Mouse (Mus musculus) lung, embryonic 16.5 days (tissue): ENCODE measurements around the gene Apof. TPM values are rescaled to one million over a fixed set of nuclear protein-coding genes. Genes with fewer than 3 reads are reported as not detected.
"Not testable (repeated sequence)": the region's sequence is repeated elsewhere in the genome, so short reads cannot be mapped to it uniquely, and the experiment has no call there.

Source experiments
- ATAC-seq: fragments of 200-750 bp; cut with Nextera tagmentation; 2 replicates; pipeline ENCODE4 v1.8.0; 2017; ENCODE audit warnings: low read depth, mild to moderate bottlenecking, moderate library complexity
- H3K27ac ChIP-seq: fragments of 300-500 bp; sonication (generic); 2 replicates; pipeline ENCODE4 v1.5.1; 2014; ENCODE audit warnings: mild to moderate bottlenecking, control low read depth, low read length
- H3K27me3 ChIP-seq: fragments of 300-500 bp; sonication (generic); 2 replicates; pipeline ENCODE4 v1.6.1; 2014; ENCODE audit warnings: low read depth, low read length, mixed read lengths; ENCODE audit not compliant: control insufficient read depth, insufficient read depth
- H3K36me3 ChIP-seq: fragments of 300-500 bp; sonication (generic); 2 replicates; pipeline ENCODE4 v1.6.1; 2014; ENCODE audit warnings: low read length; ENCODE audit not compliant: control insufficient read depth, insufficient read depth
- H3K4me1 ChIP-seq: fragments of 300-500 bp; sonication (generic); replicated peaks from 2 replicates; pipeline ENCODE4 v1.6.1; 2014; ENCODE audit warnings: low read length, mixed read lengths; ENCODE audit not compliant: control insufficient read depth, insufficient read depth
- H3K4me2 ChIP-seq: fragments of 300-500 bp; sonication (generic); 2 replicates; pipeline ENCODE4 v1.6.1; 2014; ENCODE audit warnings: low read depth, low read length, control low read depth
- H3K4me3 ChIP-seq: fragments of 300-500 bp; sonication (generic); 2 replicates; pipeline ENCODE4 v1.5.1; 2014; ENCODE audit warnings: mild to moderate bottlenecking, low read length, control low read depth
- H3K9ac ChIP-seq: fragments of 300-500 bp; sonication (generic); 2 replicates; pipeline ENCODE4 v1.6.1; 2014; ENCODE audit warnings: low read length, control low read depth
- H3K9me3 ChIP-seq: fragments of 300-500 bp; sonication (generic); 2 replicates; pipeline ENCODE4 v1.6.1; 2016; ENCODE audit warnings: low read length; ENCODE audit not compliant: control insufficient read depth
- WGBS: fragments of 180-500 bp; shearing (Covaris S2); extraction: QIAGEN DNeasy Blood & Tissue Kit; methylation state at CpG from one replicate; pipeline ENCODE4 v1.1.7; 2014; 5-methylcytosine and 5-hydroxymethylcytosine counted together
- polyA plus RNA-seq: library from polyadenylated mRNA; unstranded; fragments of >200 nt; fragmentation: Nextera tagmentation; extraction: Ambion mirVana; gene quantifications from 2 replicates; pipeline ENCODE4 v1.2.1, GENCODE M21; 2015

Apof gene
- polyA plus RNA-seq, 1 experiment from 2014 or later, result 0.43 TPM

DNA sequence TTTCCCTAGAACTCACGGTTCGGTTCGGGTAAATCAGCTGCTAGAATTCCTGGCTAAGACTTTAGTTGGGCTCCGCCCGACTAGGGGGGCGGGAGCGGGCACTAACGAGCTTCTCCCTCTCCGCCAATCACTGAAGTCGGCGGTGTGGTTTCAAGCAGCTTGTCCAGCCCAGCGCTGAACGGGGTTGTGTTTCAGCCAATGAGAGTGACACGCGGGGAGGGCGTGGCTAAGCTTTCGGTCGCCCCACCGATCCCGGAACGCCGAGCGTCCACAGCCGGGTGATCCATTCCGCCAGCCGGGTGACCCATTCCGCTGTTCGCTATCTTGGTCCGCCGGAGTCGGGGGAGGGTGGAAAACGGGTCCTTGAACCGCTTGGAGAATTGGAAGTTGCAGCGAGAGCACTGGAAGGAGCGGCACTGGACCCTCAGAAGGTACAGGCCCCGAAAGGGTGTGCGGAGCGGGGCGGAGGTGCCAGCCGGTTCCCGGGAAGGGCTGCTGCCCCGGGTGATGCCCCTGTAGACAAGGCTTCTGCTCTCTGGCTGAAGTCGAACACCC, 1.9 kb downstream of the Apof start, which contains the start of gene Stat2:
TSS of gene Stat2 (plus strand) at position 273 of the 555 bp plus-strand sequence.
- H3K4me1 ChIP-seq, result 0 out of 2 replicates have a peak, but pooled peaks cover 5% of the 10 kb centered on the region
- peak within 1 kb of the TSS; percentile 75 for H3K9ac ChIP-seq
- under 1% methylated on average over 43 of the region's 43 CpGs for WGBS
- peak within 1 kb of the TSS; percentile 69 for H3K4me3 ChIP-seq
- no peaks in the 10 kb centered on the region for H3K36me3 ChIP-seq
- ATAC-seq, result peak; percentile 100
- no peaks in the 10 kb centered on the region for H3K27me3 ChIP-seq
- peak within 1 kb of the TSS; percentile 63 for H3K27ac ChIP-seq
- peak within 1 kb of the TSS; percentile 73 for H3K4me2 ChIP-seq
- H3K9me3 ChIP-seq, result no peaks in the 10 kb centered on the region

DNA sequence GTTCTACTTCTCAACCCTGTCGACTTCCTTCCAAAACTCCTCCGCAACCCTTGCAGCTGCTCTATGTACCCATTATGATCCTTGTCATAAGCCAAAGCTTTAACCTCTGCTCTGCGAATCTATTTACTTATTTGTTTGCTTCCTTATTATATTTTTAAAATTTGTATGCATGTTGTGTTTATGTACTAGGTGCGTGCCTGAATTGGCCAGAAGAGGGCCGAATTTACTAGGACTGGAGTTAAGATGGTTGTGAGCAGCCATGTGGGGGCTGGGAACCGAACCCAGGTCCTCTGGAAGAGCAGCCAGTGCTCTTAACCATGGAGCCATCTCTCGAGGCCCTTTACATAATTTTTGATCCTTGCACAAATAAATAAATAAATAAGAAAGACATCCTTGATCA, 2.4 kb downstream of the Apof start:
- Histone ChIP-seq H3K36me3 (no peaks in the 10 kb centered on the region), H3K9me3 (no peaks in the 10 kb centered on the region), H3K4me3 (peak overlapping the region; percentile 69), H3K9ac (peak overlapping the region; percentile 74), H3K4me2 (peak overlapping the region; percentile 63), H3K4me1 (0 out of 2 replicates have a peak, but pooled peaks cover 5% of the 10 kb centered on the region), H3K27ac (peak overlapping the region; percentile 63; the same call in 1 of the 2 replicates), H3K27me3 (no peaks in the 10 kb centered on the region)
- WGBS, result 34% methylated on average over 7 of the region's 7 CpGs
- ATAC-seq, result no peak

GRCm38 (mm10) chr10:128271883-128272282, 3.4 kb downstream of the Apof start:
- Histone ChIP-seq H3K4me1 (0 out of 2 replicates have a peak, but pooled peaks cover 5% of the 10 kb centered on the region), H3K4me2 (no peak overlapping the region), H3K4me3 (no peak overlapping the region), H3K27ac (no peak overlapping the region), H3K9me3 (no peaks in the 10 kb centered on the region), H3K36me3 (no peaks in the 10 kb centered on the region), H3K27me3 (no peaks in the 10 kb centered on the region), H3K9ac (no peak overlapping the region)
- 64% methylated on average over 2 of the region's 2 CpGs for WGBS
- ATAC-seq, result no peak

- not testable (repeated sequence) for H3K4me2 ChIP-seq, H3K4me3 ChIP-seq, H3K27me3 ChIP-seq, H3K27ac ChIP-seq, H3K4me1 ChIP-seq, H3K36me3 ChIP-seq, H3K9me3 ChIP-seq, ATAC-seq, H3K9ac ChIP-seq
- WGBS, result 92% methylated on average over 4 of the region's 7 CpGs
These were observed 4.5 kb downstream of the Apof start for GRCm38 (mm10) chr10:128272819-128273439.

DNA sequence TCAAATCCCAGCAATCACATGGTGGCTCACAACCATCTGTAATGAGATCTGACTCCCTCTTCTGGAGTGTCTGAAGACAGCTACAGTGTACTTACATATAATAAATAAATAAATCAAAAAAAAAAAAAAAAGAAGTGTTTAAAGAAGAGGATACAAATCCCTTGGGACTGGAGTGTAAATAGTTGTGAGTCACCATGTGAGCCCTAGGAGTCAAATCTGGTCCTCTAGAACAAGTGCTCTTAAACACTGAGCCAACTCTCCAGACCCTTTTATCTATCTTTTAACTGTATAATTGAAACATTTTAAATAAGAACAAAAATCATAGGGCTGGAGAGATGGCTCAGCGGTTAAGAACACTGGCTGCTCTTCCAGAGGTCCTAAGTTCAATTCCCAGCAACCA, 6.9 kb downstream of the Apof start:
- not testable (repeated sequence) for H3K27ac ChIP-seq, ATAC-seq, H3K4me2 ChIP-seq, H3K9ac ChIP-seq, H3K9me3 ChIP-seq, H3K4me1 ChIP-seq, H3K36me3 ChIP-seq, H3K4me3 ChIP-seq, H3K27me3 ChIP-seq
- WGBS, result 91% methylated on average over 1 of the region's 1 CpGs

GRCm38 (mm10) chr10:128278158-128278557, 9.7 kb downstream of the Apof start:
- Histone ChIP-seq H3K9ac (no peak overlapping the region), H3K4me3 (no peak overlapping the region), H3K9me3 (no peaks in the 10 kb centered on the region), H3K27me3 (no peaks in the 10 kb centered on the region), H3K4me1 (no peaks in the 10 kb centered on the region), H3K27ac (no peak overlapping the region), H3K36me3 (peaks cover 22% of the 10 kb centered on the region), H3K4me2 (no peak overlapping the region)
- 63% methylated on average over 6 of the region's 6 CpGs for WGBS
- peak; percentile 11; the same call in 1 of the 2 replicates for ATAC-seq

- Histone ChIP-seq H3K27ac (no peak overlapping the region), H3K9ac (no peak overlapping the region), H3K4me1 (no peaks in the 10 kb centered on the region), H3K27me3 (no peaks in the 10 kb centered on the region), H3K36me3 (peaks cover 33% of the 10 kb centered on the region), H3K4me3 (no peak overlapping the region), H3K4me2 (no peak overlapping the region), H3K9me3 (no peaks in the 10 kb centered on the region)
- WGBS, result 81% methylated on average over 6 of the region's 6 CpGs
- no peak for ATAC-seq
These were observed 12.5 kb downstream of the Apof start for GRCm38 (mm10) chr10:128280943-128281342.

DNA sequence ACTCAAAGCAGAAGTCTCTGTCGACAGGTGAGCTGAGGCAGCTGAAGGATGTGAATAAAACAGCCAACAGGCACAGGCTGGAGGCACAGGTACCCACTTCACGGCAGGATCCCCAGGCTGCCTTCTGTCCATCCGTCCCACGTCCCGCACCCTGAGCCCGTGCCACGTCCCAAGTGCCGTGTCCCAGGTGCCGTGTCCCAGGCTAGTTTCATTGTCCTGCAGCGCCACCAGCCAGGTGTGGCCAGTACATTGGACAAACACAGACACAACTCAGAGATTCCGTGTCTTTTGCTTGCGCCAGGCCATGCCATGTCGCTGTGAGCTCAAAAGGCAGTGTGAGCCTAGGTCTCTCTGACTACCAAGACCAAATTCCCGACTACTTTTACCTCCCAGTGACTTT, 13.2 kb downstream of the Apof start:
- H3K9ac ChIP-seq, result no peak overlapping the region
- WGBS, result 85% methylated on average over 14 of the region's 14 CpGs
- H3K27me3 ChIP-seq, result no peaks in the 10 kb centered on the region
- H3K27ac ChIP-seq, result no peak overlapping the region
- H3K9me3 ChIP-seq, result no peaks in the 10 kb centered on the region
- H3K4me2 ChIP-seq, result no peak overlapping the region
- peaks cover 33% of the 10 kb centered on the region for H3K36me3 ChIP-seq
- H3K4me1 ChIP-seq, result no peaks in the 10 kb centered on the region
- H3K4me3 ChIP-seq, result no peak overlapping the region
- no peak for ATAC-seq

DNA sequence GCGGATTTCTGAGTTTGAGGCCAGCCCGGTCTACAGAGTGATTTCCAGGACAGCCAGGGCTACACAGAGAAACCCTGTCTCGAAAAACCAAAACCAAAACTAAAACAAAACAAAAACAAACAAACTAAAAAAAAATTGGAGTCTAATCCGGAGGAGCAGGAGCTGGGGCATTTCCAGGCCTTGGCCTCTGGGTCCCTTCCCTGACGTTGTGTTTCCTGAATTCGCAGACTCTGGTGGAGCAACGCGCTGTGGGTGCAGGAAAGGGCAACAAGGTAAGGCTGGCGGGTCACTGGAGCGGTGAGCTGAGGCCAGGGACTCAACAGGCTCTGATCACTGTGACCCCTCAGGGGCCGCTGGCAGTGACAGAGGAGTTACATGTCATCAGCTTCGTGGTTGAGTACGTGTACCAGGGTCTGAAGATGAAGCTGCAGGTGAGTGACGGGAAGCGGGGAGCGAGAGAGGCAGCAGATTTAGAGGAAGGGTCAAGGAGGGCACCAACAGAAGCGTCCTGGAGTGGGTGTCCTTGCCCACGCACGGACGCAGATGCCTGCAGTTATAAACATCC, 14.5 kb downstream of the Apof start:
- Histone ChIP-seq H3K4me2 (no peak overlapping the region), H3K9ac (no peak overlapping the region), H3K36me3 (peaks cover 30% of the 10 kb centered on the region), H3K27me3 (no peaks in the 10 kb centered on the region), H3K4me3 (no peak overlapping the region), H3K27ac (no peak overlapping the region), H3K9me3 (no peaks in the 10 kb centered on the region), H3K4me1 (no peaks in the 10 kb centered on the region)
- WGBS, result 74% methylated on average over 20 of the region's 20 CpGs
- ATAC-seq, result no peak
